Mouse (Mus musculus): ENCODE data around the gene Fgfr1op. TPM values are rescaled to one million over a fixed set of nuclear protein-coding genes. Genes with fewer than 3 reads are reported as not detected.

Fgfr1op gene
- total RNA-seq, 2 experiments from 2014 or later, result 13.1 to 18.3 TPM

GRCm38 (mm10) chr17:8225746-8226145 lies 60.4 kb downstream of the Fgfr1op start:
- no peak for DNase-seq

DNA sequence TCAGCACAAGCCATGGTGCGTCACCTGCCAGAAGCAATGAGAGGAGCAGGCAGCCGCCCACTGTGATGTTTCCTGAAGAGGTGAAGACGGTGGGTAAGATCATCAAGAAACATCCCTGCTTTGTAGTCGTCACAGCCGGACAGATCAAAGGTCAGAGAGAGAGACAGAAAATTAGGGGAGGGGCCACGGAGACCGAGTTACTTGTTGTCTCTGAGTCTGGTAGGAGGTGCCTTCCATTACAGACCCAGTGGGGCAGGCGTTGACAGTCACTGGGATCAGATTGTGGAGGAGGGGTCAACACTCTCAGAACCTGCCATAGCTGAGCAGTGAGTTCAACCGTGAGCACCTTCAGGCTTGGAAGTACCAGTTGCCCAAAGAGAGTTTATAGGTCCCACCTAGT lies 63.3 kb downstream of the Fgfr1op start:
- DNase-seq, result no peak

DNA sequence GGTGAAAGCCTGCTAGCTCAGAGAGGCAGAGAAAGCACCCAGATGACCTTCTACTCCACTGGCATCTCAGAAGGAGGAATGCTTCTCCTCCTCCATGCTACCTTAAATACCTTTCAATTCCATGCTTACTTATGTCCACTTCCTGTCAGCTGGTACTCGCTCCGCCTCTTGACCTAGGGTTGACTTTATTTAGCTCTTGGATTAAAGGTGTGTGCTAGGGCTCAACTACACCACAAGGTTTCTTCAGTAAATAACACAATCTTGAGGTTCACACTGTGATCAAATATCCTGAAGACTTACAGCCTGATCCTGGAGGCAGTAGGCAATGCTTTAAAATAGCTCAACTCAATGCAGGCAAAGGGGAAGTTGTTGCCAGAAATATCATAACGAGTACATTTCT lies 64.3 kb downstream of the Fgfr1op start:
- no peak for DNase-seq

- DNase-seq, result no peak
Measured at GRCm38 (mm10) chr17:8232089-8232488, 66.8 kb downstream of the Fgfr1op start.

DNA sequence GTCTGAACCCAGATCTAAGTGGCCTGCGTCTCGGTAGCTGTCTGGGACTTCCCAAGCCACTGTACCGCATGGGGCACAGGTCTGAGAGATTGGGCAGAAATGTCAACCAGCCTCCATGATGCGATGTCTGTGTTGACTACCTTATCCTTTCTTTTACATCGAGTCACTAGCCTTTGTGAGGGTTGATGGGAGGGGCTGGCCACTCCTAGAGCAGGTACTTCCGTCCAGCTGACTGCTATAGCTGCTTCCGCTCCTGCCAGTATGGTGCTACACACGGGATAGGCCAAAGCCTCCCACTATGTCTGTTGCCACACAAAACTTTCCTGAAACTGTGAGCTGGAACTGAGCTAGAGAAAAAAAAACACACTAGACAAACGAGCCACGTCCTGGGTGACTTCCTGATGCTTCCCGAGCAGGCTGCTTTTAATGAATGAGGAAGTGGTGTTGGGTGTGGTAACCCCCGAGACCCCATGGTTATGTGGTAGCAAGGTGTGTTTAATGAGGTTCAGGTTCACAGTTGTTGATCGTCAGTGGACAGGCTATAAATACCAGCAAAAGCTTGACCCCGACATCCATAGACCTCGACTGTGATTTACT lies 68.4 kb downstream of the Fgfr1op start:
- DNase-seq, result no peak

GRCm38 (mm10) chr17:8234537-8234936 lies 69.2 kb downstream of the Fgfr1op start:
- no peak for DNase-seq

DNA sequence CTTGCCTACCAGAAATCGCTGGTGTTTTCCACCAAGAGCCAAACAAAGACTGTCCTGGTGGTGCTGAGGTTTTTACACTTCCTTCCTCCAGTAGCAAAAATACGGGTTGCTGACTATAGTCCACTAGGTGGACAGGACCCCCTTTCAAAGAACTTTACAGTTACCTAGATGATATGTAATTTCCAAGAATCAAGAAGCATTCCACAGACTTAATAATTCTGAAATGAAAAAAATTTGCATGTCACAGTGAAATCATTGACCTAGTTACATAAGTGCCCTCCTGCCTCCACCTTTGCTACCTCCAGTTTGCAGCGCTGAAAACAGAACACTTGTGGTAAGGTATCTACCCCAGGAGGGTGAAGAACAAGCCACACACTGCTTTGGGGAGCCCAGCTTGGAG lies 70.4 kb downstream of the Fgfr1op start, which contains the start of gene Ccr6:
Gene Ccr6, plus strand, starts transcription at position 301 of the 400 bp plus-strand sequence.
- no peak for DNase-seq

- DNase-seq, result no peak
Measured at GRCm38 (mm10) chr17:8238012-8238710, 72.9 kb downstream of the Fgfr1op start.

DNA sequence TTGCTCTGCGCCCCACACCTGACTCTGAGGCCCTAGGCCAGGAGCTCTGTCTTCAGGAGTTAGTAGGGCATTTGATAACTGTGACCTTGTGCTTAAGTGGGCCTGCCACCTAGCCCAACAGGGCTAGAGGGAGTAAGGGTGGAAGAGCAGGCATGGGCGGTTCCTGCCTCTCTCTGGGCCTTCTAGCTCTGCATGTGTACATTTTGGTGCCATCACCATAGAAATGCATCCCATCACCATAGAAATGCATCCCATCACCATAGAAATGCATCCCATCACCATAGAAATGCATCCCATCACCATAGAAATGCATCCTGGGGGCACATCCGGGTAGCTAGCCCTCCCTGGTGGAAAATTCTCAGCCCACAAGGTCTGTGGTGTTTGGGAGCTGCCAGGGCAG lies 74.3 kb downstream of the Fgfr1op start:
- no peak for DNase-seq

DNA sequence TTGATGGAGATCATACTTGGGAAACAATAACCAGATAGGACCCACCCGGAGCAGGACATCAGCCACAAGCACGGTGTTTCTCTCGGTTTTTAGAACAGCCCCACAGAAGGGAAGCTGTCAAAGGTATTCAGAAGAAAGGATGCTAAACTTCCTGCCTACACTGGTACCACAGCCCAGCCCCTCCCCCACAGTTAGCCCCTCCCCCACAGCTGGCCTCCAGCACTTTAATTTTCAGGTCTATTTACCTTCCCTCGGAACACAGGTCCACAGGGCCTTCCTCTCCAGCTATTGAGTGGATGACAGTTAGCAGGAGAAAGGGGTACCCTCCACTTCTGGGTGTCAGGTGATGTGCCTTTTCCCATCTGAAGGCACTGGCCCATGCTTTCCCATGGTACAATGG lies 75.2 kb downstream of the Fgfr1op start:
- DNase-seq, result no peak

DNA sequence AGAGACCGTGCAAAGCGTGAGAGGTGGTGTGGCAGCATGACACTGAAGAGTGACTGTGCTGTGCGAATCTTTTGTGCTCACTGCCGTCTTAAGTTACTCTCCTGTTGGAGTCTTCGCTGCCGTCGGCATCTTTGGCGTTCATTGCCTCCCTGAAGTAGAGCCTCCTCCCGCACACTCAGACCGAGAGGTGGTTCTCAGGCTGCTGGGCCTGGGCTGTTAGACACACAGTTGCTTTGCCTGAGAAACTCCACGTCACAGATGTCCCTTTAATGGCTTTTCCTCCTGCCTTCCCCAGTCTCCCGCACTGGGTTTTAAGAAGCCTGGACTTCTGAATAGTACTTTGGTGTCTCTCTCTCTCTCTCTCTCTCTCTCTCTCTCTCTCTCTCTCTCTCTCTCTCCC lies 76.3 kb downstream of the Fgfr1op start:
- DNase-seq, result no peak

DNA sequence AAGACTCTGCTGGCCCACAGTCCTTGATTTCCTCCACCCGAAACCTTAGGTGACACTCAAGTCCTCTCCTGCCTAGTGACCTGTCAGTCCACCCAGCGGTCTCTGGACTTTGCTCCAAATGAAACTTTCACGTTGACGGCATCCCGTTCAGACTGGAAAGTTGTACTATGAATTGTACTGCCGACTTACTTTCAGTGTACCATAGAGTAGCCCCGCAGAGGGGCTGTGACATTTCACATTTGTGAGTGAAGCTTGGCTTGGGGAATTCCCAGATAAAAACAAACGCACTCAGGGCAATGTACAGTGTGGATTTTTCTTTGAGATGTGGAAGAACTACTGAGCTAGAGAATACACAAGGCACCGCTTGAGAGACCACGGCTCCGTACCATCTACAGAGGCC lies 76.9 kb downstream of the Fgfr1op start:
- DNase-seq, result no peak

GRCm38 (mm10) chr17:8244124-8244523 lies 78.8 kb downstream of the Fgfr1op start:
- no peak for DNase-seq

GRCm38 (mm10) chr17:8246102-8246754 lies 80.9 kb downstream of the Fgfr1op start:
- DNase-seq, result no peak

Other genes with a start within 250 kb of the Fgfr1op start
- gene Tagap, start 239.5 kb upstream of the Fgfr1op start, total RNA-seq (2021), result 1 to 10 TPM; 1.8 TPM
- 10 to 100 TPM; 21.9 to 23.1 TPM for gene Rsph3a, start 219.9 kb upstream of the Fgfr1op start, total RNA-seq (2021)
- under 1 TPM in 1 of 2 experiments, not detected in 1; 0.38 TPM for gene Gm49673, start 17.7 kb upstream of the Fgfr1op start, total RNA-seq (2021)
- 10 to 100 TPM; 13.0 to 14.8 TPM for gene Rnaset2a, start 17.4 kb upstream of the Fgfr1op start, total RNA-seq (2021)
- gene Ccr6, start 70.5 kb downstream of the Fgfr1op start, total RNA-seq (2021), result not detected
- gene Mpc1, start 117.4 kb downstream of the Fgfr1op start, total RNA-seq (2021), result 100 to 1,000 TPM; 407 to 421 TPM
- gene Sft2d1, start 145.6 kb downstream of the Fgfr1op start, total RNA-seq (2021), result 1 to 10 TPM; 6.8 to 8.0 TPM
- gene Prr18, start 172.0 kb downstream of the Fgfr1op start, total RNA-seq (2021), result under 1 TPM; 0.08 to 0.10 TPM
- gene T2, start 190.5 kb downstream of the Fgfr1op start, total RNA-seq (2021), result not detected